Mouse (Mus musculus): ENCODE measurements around the gene Hltf.
"Not testable (repeated sequence)": the region's sequence is repeated elsewhere in the genome, so short reads cannot be mapped to it uniquely, and the experiment has no call there.

The Hltf gene

GRCm38 (mm10) chr3:20057306-20058196 lies at the start of gene Hltf:
Gene Hltf (plus strand): TSS chr3:20057811.
- DNase-seq, result peak; percentile 92 to 95

GRCm38 (mm10) chr3:20010464-20010863 lies 47.1 kb upstream of the Hltf start:
- DNase-seq, result no peak

GRCm38 (mm10) chr3:20010905-20011304 lies 46.7 kb upstream of the Hltf start:
- not testable (repeated sequence) for DNase-seq

GRCm38 (mm10) chr3:20014454-20014853 lies 43.2 kb upstream of the Hltf start:
- no peak for DNase-seq

GRCm38 (mm10) chr3:20018076-20018475 lies 39.5 kb upstream of the Hltf start:
- no peak for DNase-seq

GRCm38 (mm10) chr3:20023832-20024231 lies 33.8 kb upstream of the Hltf start:
- no peak for DNase-seq

- no peak for DNase-seq
These were observed 31.1 kb upstream of the Hltf start for GRCm38 (mm10) chr3:20026481-20026880.

- no peak for DNase-seq
These were observed 30.5 kb upstream of the Hltf start for GRCm38 (mm10) chr3:20026996-20027689.

- DNase-seq, result no peak
These were observed 29.8 kb upstream of the Hltf start for GRCm38 (mm10) chr3:20027788-20028187.

- DNase-seq, result no peak
These were observed 29.0 kb upstream of the Hltf start for GRCm38 (mm10) chr3:20028640-20029039.

- no peak for DNase-seq
These were observed 26.8 kb upstream of the Hltf start for GRCm38 (mm10) chr3:20030807-20031206.

- DNase-seq, result peak in 1 of 2 experiments; percentile 17
These were observed 23.6 kb upstream of the Hltf start for GRCm38 (mm10) chr3:20033761-20034718.

- peak; percentile 88 to 93 for DNase-seq
These were observed 22.7 kb upstream of the Hltf start, which contains the start of gene Hps3 for GRCm38 (mm10) chr3:20034719-20035404. Gene Hps3 (minus strand): TSS chr3:20035315.

GRCm38 (mm10) chr3:20036069-20036468 lies 21.5 kb upstream of the Hltf start:
- no peak for DNase-seq

GRCm38 (mm10) chr3:20041461-20041860 lies 16.1 kb upstream of the Hltf start:
- DNase-seq, result not testable (repeated sequence)

GRCm38 (mm10) chr3:20044736-20045135 lies 12.9 kb upstream of the Hltf start:
- DNase-seq, result not testable (repeated sequence)

- DNase-seq, result no peak
These were observed 558 bp downstream of the Hltf start for GRCm38 (mm10) chr3:20058197-20058541.

GRCm38 (mm10) chr3:20076145-20077053 lies 18.8 kb downstream of the Hltf start:
- peak in 1 of 2 experiments; percentile 9 for DNase-seq

- DNase-seq, result no peak
These were observed 24.6 kb downstream of the Hltf start for GRCm38 (mm10) chr3:20082161-20082560.

GRCm38 (mm10) chr3:20103830-20104229 lies 46.2 kb downstream of the Hltf start:
- DNase-seq, result no peak

GRCm38 (mm10) chr3:20104318-20104717 lies 46.7 kb downstream of the Hltf start:
- DNase-seq, result no peak

All from kidney, postnatal 4 days (tissue).